Mouse (Mus musculus) colon, adult 2 months (tissue): ENCODE results near the gene Gm4791. TPM values are rescaled to one million over a fixed set of nuclear protein-coding genes. Genes with fewer than 3 reads are reported as not detected.

Experiments
- polyA plus RNA-seq: library from polyadenylated mRNA; depleted of rRNA; stranded (reverse); fragments of >200 nt; gene quantifications from 2 replicates; pipeline ENCODE4 v1.2.3, GENCODE M21; 2012; rRNA removed

The Gm4791 gene
- polyA plus RNA-seq, result not detected in 2 replicates

GRCm38 (mm10) chr9:46998338-46998791, at the start of gene Gm4791:
Gene Gm4791, plus strand, starts transcription at chr9:46998741.

